In genomic region chr15:84987020-84987815, GRCm38 (mm10) we compare ENCODE assay signal across 8 mouse cellular contexts. TPM values are rescaled to one million over a fixed set of nuclear protein-coding genes. Genes with fewer than 3 reads are reported as not detected.
A peak's percentile ranks its signal among the peaks of the same experiment; 100 is the strongest.
DNase-seq lines count a peak whose midpoint lies in the region; ATAC-seq and TF ChIP-seq lines count a peak whose summit lies in the region.

No protein-coding gene starts in this region.

- TF ChIP-seq RAD21 in MEL (IDR thresholded peaks at IDR 0.05; ENCODE audit: low read depth, low read length): no peak

- intact Hi-C loops in heart, postnatal 10 days (cut with DNase I): loop anchor here (5.0 kb wide), 1 partner anchor 130 kb away; the partner anchor contains the start of gene Phf21b

- 0 out of 4 replicates have a peak, but pooled peaks of 1 of the 2 experiments have one; percentile 16 for TF ChIP-seq EP300 in MEL (IDR thresholded peaks at IDR 0.05; ENCODE audit: low read depth in 1 of 2, low read length in 2 of 2)
- TF ChIP-seq EP300 in liver, embryonic 14.5 days (IDR thresholded peaks at IDR 0.05; ENCODE audit: low read depth): no peak

- peak overlapping the region; percentile 89 for H3K4me2 ChIP-seq in kidney, embryonic 14.5 days (replicated peaks; ENCODE audit: low read depth, low read length)
- peak overlapping the region; percentile 80 for H3K4me2 ChIP-seq in liver, embryonic 14.5 days (ENCODE audit: low read depth)
- H3K4me2 ChIP-seq in neural tube, embryonic 11.5 days (ENCODE audit: low read depth): peak overlapping the region; percentile 81

- no peak for TF ChIP-seq POLR2A in MEL (IDR thresholded peaks at IDR 0.05; ENCODE audit: control insufficient read depth in 1 of 2, insufficient read depth in 1 of 2, low read depth in 1 of 2, low read length in 2 of 2, poor library complexity in 1 of 2)

- under 1% methylated on average over 45 of the region's 53 CpGs for WGBS in kidney, embryonic 14.5 days
- under 1% methylated on average over 41 of the region's 53 CpGs for WGBS in liver, embryonic 14.5 days (ENCODE audit: insufficient replicate concordance)
- WGBS in neural tube, embryonic 11.5 days: under 1% methylated on average over 48 of the region's 53 CpGs

- TF ChIP-seq CTCF in MEL (IDR thresholded peaks at IDR 0.05 in 2 of 3, conservative IDR thresholded peaks at IDR 0.05 in 1 of 3; ENCODE audit: control insufficient read depth in 1 of 3, insufficient read depth in 1 of 3, low read depth in 2 of 3, low read length in 3 of 3, poor library complexity in 1 of 3, severe bottlenecking in 1 of 3): no peak
- TF ChIP-seq CTCF in liver, embryonic 14.5 days (IDR thresholded peaks at IDR 0.05; ENCODE audit: low read depth): no peak

- peaks cover 14% of the 10 kb centered on the region; the same call in 1 of the 2 replicates for H3K4me1 ChIP-seq in kidney, embryonic 14.5 days (ENCODE audit: control insufficient read depth, insufficient read depth, low read length)
- peaks cover 0 to 14% of the 10 kb centered on the region in 2 experiments; a peak in 2 of 4 replicates for H3K4me1 ChIP-seq in MEL (ENCODE audit: control insufficient read depth in 1 of 2, insufficient read depth in 2 of 2, low read length in 2 of 2)
- peaks cover 0 to 5% of the 10 kb centered on the region in 2 experiments; a peak in 1 of 4 replicates for H3K4me1 ChIP-seq in liver, embryonic 14.5 days (replicated peaks; ENCODE audit: control insufficient read depth in 2 of 2, insufficient read depth in 2 of 2, low read length in 1 of 2)
- peaks cover 7% of the 10 kb centered on the region for H3K4me1 ChIP-seq in neural tube, embryonic 11.5 days (ENCODE audit: control insufficient read depth, insufficient read depth, low read length)

- no peaks in the 10 kb centered on the region for H3K9me3 ChIP-seq in kidney, embryonic 14.5 days (ENCODE audit: control insufficient read depth, low read length)
- H3K9me3 ChIP-seq in MEL (replicated peaks; ENCODE audit: insufficient read depth, low read length): no peaks in the 10 kb centered on the region
- no peaks in the 10 kb centered on the region for H3K9me3 ChIP-seq in liver, embryonic 14.5 days (ENCODE audit: control insufficient read depth, low read length)
- no peaks in the 10 kb centered on the region for H3K9me3 ChIP-seq in neural tube, embryonic 11.5 days (ENCODE audit: control insufficient read depth, low read length)

- no peaks in the 10 kb centered on the region for H3K36me3 ChIP-seq in kidney, embryonic 14.5 days (ENCODE audit: control insufficient read depth, insufficient read depth, low read length)
- peaks cover 0 to 7% of the 10 kb centered on the region in 2 experiments; a peak in 2 of 4 replicates for H3K36me3 ChIP-seq in MEL (ENCODE audit: control insufficient read depth in 1 of 2, insufficient read depth in 2 of 2, low read length in 2 of 2)
- no peaks in the 10 kb centered on the region for H3K36me3 ChIP-seq in liver, embryonic 14.5 days (replicated peaks; ENCODE audit: control insufficient read depth, insufficient read depth, low read depth)
- H3K36me3 ChIP-seq in neural tube, embryonic 11.5 days (ENCODE audit: control insufficient read depth, insufficient read depth, low read length): no peaks in the 10 kb centered on the region

- no peak for DNase-seq in kidney, adult 18-20 months
- DNase-seq in MEL (ENCODE audit: low read depth, low spot score): peak; percentile 68
- peak; percentile 16 for DNase-seq in embryo, embryonic 11.5 days (ENCODE audit: low read depth, low spot score)
- DNase-seq in heart, postnatal 10 days: peak; percentile 28 to 65
- no peak for DNase-seq in liver, embryonic 14.5 days (ENCODE audit: low read depth in 3 of 3, low spot score in 3 of 3)
- peak; percentile 62 for DNase-seq in neural tube, embryonic 11.5 days (ENCODE audit: low spot score)
- DNase-seq in layer of hippocampus, adult 8-10 months (ENCODE audit: low spot score in 2 of 2): no peak

- H3K27me3 ChIP-seq in kidney, embryonic 14.5 days (ENCODE audit: control insufficient read depth, insufficient read depth, low read length): no peaks in the 10 kb centered on the region
- no peaks in the 10 kb centered on the region for H3K27me3 ChIP-seq in MEL (ENCODE audit: control insufficient read depth in 1 of 2, insufficient read depth in 2 of 2, low read length in 2 of 2)
- H3K27me3 ChIP-seq in liver, embryonic 14.5 days (ENCODE audit: control insufficient read depth, insufficient read depth, low read length): peaks cover 10% of the 10 kb centered on the region
- no peaks in the 10 kb centered on the region; the same call in 1 of the 2 replicates for H3K27me3 ChIP-seq in neural tube, embryonic 11.5 days (ENCODE audit: control insufficient read depth, insufficient read depth, low read length)

- ATAC-seq in kidney, embryonic 14.5 days (ENCODE audit: low FRiP score, low TSS enrichment): peak; percentile 74
- ATAC-seq in liver, embryonic 14.5 days (ENCODE audit: insufficient read depth): peak; percentile 57
- ATAC-seq in neural tube, embryonic 11.5 days (ENCODE audit: insufficient read depth, low FRiP score, low TSS enrichment): peak; percentile 68

- H3K4me3 ChIP-seq in kidney, embryonic 14.5 days (ENCODE audit: low read length): peak overlapping the region; percentile 86
- H3K4me3 ChIP-seq in MEL (ENCODE audit: control insufficient read depth in 1 of 2, insufficient read depth in 1 of 2, low read depth in 2 of 2, low read length in 2 of 2): peak overlapping the region; percentile 46 to 74
- H3K4me3 ChIP-seq in liver, embryonic 14.5 days (ENCODE audit: insufficient read depth in 1 of 2, low read depth in 2 of 2, low read length in 2 of 2): peak overlapping the region; percentile 46 to 62
- H3K4me3 ChIP-seq in neural tube, embryonic 11.5 days (ENCODE audit: low read depth, low read length): peak overlapping the region; percentile 87

- no peak overlapping the region for H3K27ac ChIP-seq in kidney, embryonic 14.5 days (ENCODE audit: low read depth, low read length)
- H3K27ac ChIP-seq in MEL (ENCODE audit: control insufficient read depth, low read depth, low read length): no peak overlapping the region
- H3K27ac ChIP-seq in liver, embryonic 14.5 days: no peak overlapping the region
- peak overlapping the region; percentile 77 for H3K27ac ChIP-seq in neural tube, embryonic 11.5 days (ENCODE audit: low read depth, low read length)

- peaks cover 5% of the 10 kb centered on the region for H3K79me2 ChIP-seq in MEL (ENCODE audit: control insufficient read depth, insufficient read depth, low read length, poor library complexity)

- H3K9ac ChIP-seq in kidney, embryonic 14.5 days (ENCODE audit: low read depth, low read length): peak overlapping the region; percentile 91
- H3K9ac ChIP-seq in MEL (ENCODE audit: control insufficient read depth, low read depth, low read length, poor library complexity, severe bottlenecking): peak overlapping the region; percentile 81
- peak overlapping the region; percentile 48 for H3K9ac ChIP-seq in liver, embryonic 14.5 days (replicated peaks)
- peak overlapping the region; percentile 92 for H3K9ac ChIP-seq in neural tube, embryonic 11.5 days (ENCODE audit: low read length)

TF ChIP-seq in MEL, 35 proteins besides CTCF, POLR2A, EP300 and RAD21 (continues in another document):
- no peak for TF ChIP-seq SMC3 (IDR thresholded peaks at IDR 0.05; ENCODE audit: low read depth, low read length)
- no peak for TF ChIP-seq RCOR1 (IDR thresholded peaks at IDR 0.05; ENCODE audit: low read depth, low read length)
- 0 out of 2 replicates have a peak, but pooled peaks have one; percentile 25 for TF ChIP-seq MYC (IDR thresholded peaks at IDR 0.05; ENCODE audit: low read depth, low read length)
- TF ChIP-seq USF1 (IDR thresholded peaks at IDR 0.05; ENCODE audit: low read depth, low read length): no peak
- TF ChIP-seq ZC3H11A (IDR thresholded peaks at IDR 0.05; ENCODE audit: low read depth, low read length): no peak
- 0 out of 2 replicates have a peak, but pooled peaks have one; percentile 32 for TF ChIP-seq CHD1 (IDR thresholded peaks at IDR 0.05; ENCODE audit: low read depth, low read length)
- TF ChIP-seq GATA1 (IDR thresholded peaks at IDR 0.05; ENCODE audit: low read depth, low read length): no peak
- no peak for TF ChIP-seq NRF1 (IDR thresholded peaks at IDR 0.05; ENCODE audit: insufficient read depth, low read depth, low read length, poor library complexity, severe bottlenecking)

RNA-seq across cellular contexts. Expression of gene 5031439G07Rik, which starts 1.1 kb away (rescaled TPM):
- polyA plus RNA-seq in kidney, embryonic 14.5 days (2014; fragmentation: Nextera tagmentation; extraction: Ambion mirVana): 6.6 TPM in 2 replicates
- total RNA-seq in MEL (2012; rRNA removed): 16.7 and 19.6 TPM in 2 replicates
- polyA plus RNA-seq in MEL (2012; ENCODE audit: insufficient read depth in 1 of 2, insufficient read length in 2 of 2, low read depth in 1 of 2, low replicate concordance in 2 of 2, missing spikeins in 1 of 2): 10 to 100 TPM in 1 of 2 experiments, not detected in 1; 61.0 TPM
- 10 to 100 TPM; 22.1 to 25.2 TPM for total RNA-seq in heart, postnatal 10 days (2021)
- polyA plus RNA-seq in liver, embryonic 14.5 days (2012; rRNA removed): 1.7 and 1.8 TPM in 2 replicates
- polyA plus RNA-seq in liver, embryonic 14.5 days (2014; fragmentation: Nextera tagmentation; extraction: Ambion mirVana): 1.2 and 1.4 TPM in 2 replicates
- 36.4 and 39.3 TPM in 2 replicates for polyA plus RNA-seq in neural tube, embryonic 11.5 days (2014; fragmentation: Nextera tagmentation; extraction: Ambion mirVana)
- 10 to 100 TPM; 89.6 to 93.1 (median 92.6) TPM for total RNA-seq in layer of hippocampus, adult 8-10 months (2022)

RNA-seq across cellular contexts. Expression of gene Upk3a, which starts 29.7 kb away (rescaled TPM):
- 11.9 and 12.6 TPM in 2 replicates for polyA plus RNA-seq in kidney, embryonic 14.5 days (2014; fragmentation: Nextera tagmentation; extraction: Ambion mirVana)
- total RNA-seq in MEL (2012; rRNA removed): not detected in 2 replicates
- polyA plus RNA-seq in MEL (2012; ENCODE audit: insufficient read depth in 1 of 2, insufficient read length in 2 of 2, low read depth in 1 of 2, low replicate concordance in 2 of 2, missing spikeins in 1 of 2): not detected
- not detected for total RNA-seq in heart, postnatal 10 days (2021)
- polyA plus RNA-seq in liver, embryonic 14.5 days (2012; rRNA removed): 0.04 TPM in 1 of 2 replicates, not detected in the other
- 0.13 TPM in 1 of 2 replicates, not detected in the other for polyA plus RNA-seq in liver, embryonic 14.5 days (2014; fragmentation: Nextera tagmentation; extraction: Ambion mirVana)
- not detected in 2 replicates for polyA plus RNA-seq in neural tube, embryonic 11.5 days (2014; fragmentation: Nextera tagmentation; extraction: Ambion mirVana)
- total RNA-seq in layer of hippocampus, adult 8-10 months (2022): under 1 TPM in 1 of 4 experiments, not detected in 3; 0.71 TPM

RNA-seq across cellular contexts. Expression of gene Fam118a, which starts 41.5 kb away (rescaled TPM):
- polyA plus RNA-seq in kidney, embryonic 14.5 days (2014; fragmentation: Nextera tagmentation; extraction: Ambion mirVana): 17.3 and 23.2 TPM in 2 replicates
- 11.7 and 13.3 TPM in 2 replicates for total RNA-seq in MEL (2012; rRNA removed)
- polyA plus RNA-seq in MEL (2012; ENCODE audit: insufficient read depth in 1 of 2, insufficient read length in 2 of 2, low read depth in 1 of 2, low replicate concordance in 2 of 2, missing spikeins in 1 of 2): 10 to 100 TPM in 1 of 2 experiments, not detected in 1; 12.9 TPM
- 10 to 100 TPM; 10.1 to 10.8 TPM for total RNA-seq in heart, postnatal 10 days (2021)
- polyA plus RNA-seq in liver, embryonic 14.5 days (2012; rRNA removed): 1.6 and 2.8 TPM in 2 replicates
- polyA plus RNA-seq in liver, embryonic 14.5 days (2014; fragmentation: Nextera tagmentation; extraction: Ambion mirVana): 5.0 and 5.9 TPM in 2 replicates
- 29.3 and 29.4 TPM in 2 replicates for polyA plus RNA-seq in neural tube, embryonic 11.5 days (2014; fragmentation: Nextera tagmentation; extraction: Ambion mirVana)
- 10 to 100 TPM; 26.9 to 33.0 (median 29.7) TPM for total RNA-seq in layer of hippocampus, adult 8-10 months (2022)

Comparison
In these comparisons a context has a peak if more than half of its experiments do, and no peak if none do; other contexts are left out.
1. DNase-seq: peak in MEL (single experiment), embryo, embryonic 11.5 days (single experiment), heart, postnatal 10 days (2 of 2) and neural tube, embryonic 11.5 days (single experiment); none in kidney, adult 18-20 months (single experiment), liver, embryonic 14.5 days (0 of 3) and layer of hippocampus, adult 8-10 months (0 of 2).
2. RNA of gene Upk3a, which starts 29.7 kb away (polyA plus RNA-seq): 11.9 to 12.6 TPM in kidney, embryonic 14.5 days; not detected in neural tube, embryonic 11.5 days, 0.04 to 0.13 TPM in liver, embryonic 14.5 days and not detected in MEL; every median in the first group is over 10 times any median in the second.
3. Peak in every context shown above with its lines, with median percentiles within 50 percentile points of each other: ATAC-seq, H3K4me2 ChIP-seq, H3K4me3 ChIP-seq and H3K9ac ChIP-seq.